Comparison of ENCODE assay signal across 19 mouse cellular contexts in genomic region chr12:81258215-81258614, GRCm38 (mm10).
DNase-seq lines count a peak whose midpoint lies in the region; ATAC-seq and TF ChIP-seq lines count a peak whose summit lies in the region.
"Had no signal": no experiment of that assay in that cellular context is flagged by ENCODE, and none has a peak within 500 bp of the region (broad histone marks: within the 10 kb centered on the region; RNA-seq: fewer than 3 reads in every experiment).

No protein-coding gene starts in this region.

- WGBS in liver, embryonic 15.5 days (ENCODE audit: insufficient replicate concordance), result 57% methylated on average over 3 of the region's 3 CpGs
- 58% methylated on average over 3 of the region's 3 CpGs for WGBS in liver, embryonic 12.5 days (ENCODE audit: insufficient replicate concordance)
- 91% methylated on average over 3 of the region's 3 CpGs for WGBS in forebrain, embryonic 13.5 days

- peak; percentile 70; the same call in 1 of the 2 replicates for ATAC-seq in liver, embryonic 15.5 days (ENCODE audit: insufficient read depth)
- ATAC-seq in liver, embryonic 12.5 days, result no peak
- no peak for ATAC-seq in forebrain, embryonic 13.5 days
- ATAC-seq: forebrain, postnatal 0 days; intestine, embryonic 16.5 days had no signal

- H3K4me1 ChIP-seq in liver, embryonic 15.5 days (replicated peaks), result no peaks in the 10 kb centered on the region
- H3K4me1 ChIP-seq in liver, embryonic 12.5 days, result no peaks in the 10 kb centered on the region
- H3K4me1 ChIP-seq in forebrain, embryonic 13.5 days, result no peaks in the 10 kb centered on the region
- H3K4me1 ChIP-seq: embryonic facial prominence, embryonic 13.5 days; forebrain, embryonic 12.5 days; hindbrain, embryonic 15.5 days had no signal

- H3K4me3 ChIP-seq in liver, embryonic 15.5 days (replicated peaks), result no peak overlapping the region
- H3K4me3 ChIP-seq in liver, embryonic 12.5 days, result no peak overlapping the region
- no peak overlapping the region for H3K4me3 ChIP-seq in myocyte
- no peak overlapping the region for H3K4me3 ChIP-seq in forebrain, embryonic 13.5 days
- H3K4me3 ChIP-seq: embryonic facial prominence, embryonic 13.5 days; forebrain, embryonic 12.5 days; heart, embryonic 13.5 days; hindbrain, embryonic 15.5 days had no signal

- no peak for TF ChIP-seq POLR2A in myocyte (IDR thresholded peaks at IDR 0.05; ENCODE audit: insufficient read length, low read depth)

- peak; percentile 14 for DNase-seq in adrenal gland, postnatal 10 days
- no peak for DNase-seq in adrenal gland, adult 18-20 months (ENCODE audit: low spot score in 2 of 2)
- peak; percentile 73 for DNase-seq in NIH3T3 (ENCODE audit: low read depth)
- DNase-seq: adrenal gland, postnatal 25 days; cerebellum, adult 11-12 months; cerebellum, adult 9-11 months; cerebellum, postnatal 36 days; forebrain, postnatal 0 days; gastrocnemius, postnatal 14 days; heart, postnatal 36 days had no signal

- no peaks in the 10 kb centered on the region for H3K27me3 ChIP-seq in liver, embryonic 15.5 days
- H3K27me3 ChIP-seq in liver, embryonic 12.5 days (replicated peaks), result no peaks in the 10 kb centered on the region
- no peaks in the 10 kb centered on the region for H3K27me3 ChIP-seq in myocyte (ENCODE audit: control insufficient read depth, insufficient read depth, insufficient read length)
- H3K27me3 ChIP-seq in forebrain, embryonic 13.5 days, result no peaks in the 10 kb centered on the region
- H3K27me3 ChIP-seq: embryonic facial prominence, embryonic 13.5 days; forebrain, embryonic 12.5 days; heart, embryonic 13.5 days; hindbrain, embryonic 15.5 days had no signal

- H3K79me2 ChIP-seq in myocyte (ENCODE audit: control insufficient read depth, insufficient read depth), result no peaks in the 10 kb centered on the region

- H3K9me3 ChIP-seq in liver, embryonic 15.5 days (replicated peaks), result no peaks in the 10 kb centered on the region
- no peaks in the 10 kb centered on the region for H3K9me3 ChIP-seq in liver, embryonic 12.5 days (replicated peaks)
- no peaks in the 10 kb centered on the region for H3K9me3 ChIP-seq in forebrain, embryonic 13.5 days (replicated peaks)
- H3K9me3 ChIP-seq: embryonic facial prominence, embryonic 13.5 days; forebrain, embryonic 12.5 days; heart, embryonic 13.5 days; hindbrain, embryonic 15.5 days had no signal

- H3K27ac ChIP-seq in liver, embryonic 15.5 days (replicated peaks), result no peak overlapping the region
- H3K27ac ChIP-seq in liver, embryonic 12.5 days, result no peak overlapping the region
- no peak overlapping the region for H3K27ac ChIP-seq in forebrain, embryonic 13.5 days
- H3K27ac ChIP-seq: embryonic facial prominence, embryonic 13.5 days; forebrain, embryonic 12.5 days; heart, embryonic 13.5 days; hindbrain, embryonic 15.5 days had no signal

- no peak overlapping the region for H3K9ac ChIP-seq in liver, embryonic 15.5 days
- no peak overlapping the region for H3K9ac ChIP-seq in liver, embryonic 12.5 days
- H3K9ac ChIP-seq in forebrain, embryonic 13.5 days, result no peak overlapping the region
- H3K9ac ChIP-seq: embryonic facial prominence, embryonic 13.5 days; forebrain, embryonic 12.5 days; forebrain, postnatal 0 days; heart, embryonic 13.5 days; hindbrain, embryonic 15.5 days had no signal

- no peaks in the 10 kb centered on the region for H3K36me3 ChIP-seq in liver, embryonic 15.5 days (replicated peaks)
- no peaks in the 10 kb centered on the region for H3K36me3 ChIP-seq in liver, embryonic 12.5 days
- no peaks in the 10 kb centered on the region for H3K36me3 ChIP-seq in myocyte (ENCODE audit: control insufficient read depth, insufficient read depth)
- no peaks in the 10 kb centered on the region for H3K36me3 ChIP-seq in forebrain, embryonic 13.5 days (ENCODE audit: poor library complexity, severe bottlenecking)
- H3K36me3 ChIP-seq: embryonic facial prominence, embryonic 13.5 days; forebrain, embryonic 12.5 days; heart, embryonic 13.5 days; hindbrain, embryonic 15.5 days had no signal

- no peak overlapping the region for H3K4me2 ChIP-seq in liver, embryonic 15.5 days
- no peak overlapping the region for H3K4me2 ChIP-seq in liver, embryonic 12.5 days
- H3K4me2 ChIP-seq in myocyte (ENCODE audit: low read depth), result no peak overlapping the region
- H3K4me2 ChIP-seq in forebrain, embryonic 13.5 days, result no peak overlapping the region
- H3K4me2 ChIP-seq: embryonic facial prominence, embryonic 13.5 days; forebrain, embryonic 12.5 days; heart, embryonic 13.5 days; hindbrain, embryonic 15.5 days had no signal

- H3ac ChIP-seq in myocyte (ENCODE audit: control insufficient read depth, insufficient read length), result no peak overlapping the region

TF ChIP-seq in myocyte, 11 proteins besides CTCF, POLR2A, EP300 and RAD21:
- TF ChIP-seq REST (IDR thresholded peaks at IDR 0.05; ENCODE audit: insufficient read depth, insufficient read length), result no peak
- TF ChIP-seq SRF (IDR thresholded peaks at IDR 0.05; ENCODE audit: control insufficient read depth, insufficient read length, low read depth), result no peak
- no peak for TF ChIP-seq TCF12 (IDR thresholded peaks at IDR 0.05; ENCODE audit: insufficient read depth, poor library complexity, severe bottlenecking)
- TF ChIP-seq CEBPB (IDR thresholded peaks at IDR 0.05; ENCODE audit: insufficient read depth, poor library complexity, severe bottlenecking), result peak; percentile 14; the same call in 1 of the 2 replicates

Comparison
In these comparisons a context has a peak if more than half of its experiments do, and no peak if none do; other contexts are left out.
1. DNase-seq: peak in adrenal gland, postnatal 10 days (single experiment) and NIH3T3 (single experiment); none in adrenal gland, adult 18-20 months (0 of 2).